Mouse (Mus musculus) embryo, embryonic 11 days (tissue): ENCODE measurements around the gene Zcchc17.

Experiments used
- DNase-seq: peaks from one replicate; pipeline ENCODE4 v3.0.0-alpha.2; 2015

Zcchc17 gene

GRCm38 (mm10) chr4:130282856-130283255 is 76.9 kb downstream of the Zcchc17 start:
- no peak for DNase-seq

GRCm38 (mm10) chr4:130279105-130279504 is 80.6 kb downstream of the Zcchc17 start, which contains the start of gene Serinc2:
Gene Serinc2 (minus strand): TSS chr4:130279205.
- DNase-seq, result no peak

DNA sequence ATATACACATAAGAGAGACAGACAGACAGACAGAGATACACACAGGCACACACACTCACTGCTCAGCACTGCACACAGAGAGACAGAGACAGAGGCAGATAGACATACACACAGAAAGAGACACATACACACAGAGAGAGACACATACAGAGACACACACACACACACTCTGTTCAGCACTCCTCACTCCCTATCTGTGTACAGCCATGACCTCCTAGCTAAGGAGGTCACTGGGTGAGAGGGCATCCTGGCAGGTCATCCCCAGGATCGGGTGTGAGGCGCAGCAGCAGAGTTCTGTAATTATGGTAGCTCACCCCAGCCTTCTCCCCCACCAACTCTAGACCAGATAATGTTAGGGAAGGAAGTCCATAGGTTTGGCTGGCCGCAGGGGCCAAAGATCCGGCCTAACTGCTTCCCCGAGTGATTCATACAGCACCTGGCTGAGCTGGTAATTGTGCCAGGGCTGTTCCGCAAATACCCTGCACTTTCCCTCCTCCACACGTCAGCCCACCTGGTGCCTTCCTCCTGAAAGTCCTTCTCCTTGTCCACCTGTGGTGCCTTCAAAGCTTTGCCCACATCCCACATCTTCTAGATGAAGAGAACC is 83.1 kb downstream of the Zcchc17 start:
- DNase-seq, result no peak

DNA sequence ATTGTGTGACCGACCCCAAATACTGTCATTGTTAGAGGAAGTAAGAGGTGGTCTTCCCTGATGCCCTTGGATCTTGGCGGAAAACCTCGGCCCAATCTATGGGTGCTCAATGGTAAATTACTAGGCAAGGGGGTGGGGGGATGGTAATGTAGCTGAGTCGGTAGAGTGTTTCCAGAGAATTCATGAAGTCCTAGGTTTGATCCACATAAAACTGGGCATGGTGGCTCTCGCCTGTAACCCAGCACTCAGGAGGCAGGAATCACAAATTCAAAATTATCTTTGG is 84.0 kb downstream of the Zcchc17 start:
- no peak for DNase-seq

GRCm38 (mm10) chr4:130275016-130275822 is 84.5 kb downstream of the Zcchc17 start:
- DNase-seq, result peak; percentile 71

- peak; percentile 80 for DNase-seq
Measured at GRCm38 (mm10) chr4:130274346-130275015, 85.3 kb downstream of the Zcchc17 start.

DNA sequence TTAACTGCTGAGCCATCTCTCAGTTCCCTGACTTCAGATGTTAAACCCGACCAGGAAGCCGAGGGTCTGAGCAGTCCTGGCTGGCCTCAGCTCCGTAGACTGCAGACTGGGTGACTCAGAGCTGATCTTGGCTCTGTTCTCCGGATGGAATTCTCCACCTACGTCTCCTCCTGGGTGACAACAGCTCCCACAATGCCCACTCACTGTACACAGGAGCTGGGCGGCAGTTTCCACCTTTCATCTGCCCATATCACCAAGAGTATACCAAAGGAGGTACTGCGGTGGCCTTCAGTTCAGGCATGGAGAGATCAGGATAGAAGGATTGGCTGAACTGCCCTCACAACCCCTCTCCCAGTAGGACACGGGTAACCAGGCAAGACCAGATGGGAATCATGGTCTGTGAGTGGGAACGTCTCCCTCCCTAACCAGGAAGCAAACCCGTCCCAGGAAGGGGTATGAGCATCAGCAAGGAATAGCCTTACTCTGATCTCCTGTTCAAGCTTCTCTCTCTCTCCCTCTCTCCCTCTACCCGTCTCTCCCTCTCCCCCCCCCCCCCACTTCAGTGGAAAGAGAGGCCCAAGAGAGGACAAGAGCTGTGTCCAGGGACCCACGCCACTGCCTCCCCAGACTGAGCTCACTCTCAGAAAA is 85.9 kb downstream of the Zcchc17 start:
- DNase-seq, result peak; percentile 45

GRCm38 (mm10) chr4:130270611-130271347 is 89.0 kb downstream of the Zcchc17 start:
- DNase-seq, result no peak

DNA sequence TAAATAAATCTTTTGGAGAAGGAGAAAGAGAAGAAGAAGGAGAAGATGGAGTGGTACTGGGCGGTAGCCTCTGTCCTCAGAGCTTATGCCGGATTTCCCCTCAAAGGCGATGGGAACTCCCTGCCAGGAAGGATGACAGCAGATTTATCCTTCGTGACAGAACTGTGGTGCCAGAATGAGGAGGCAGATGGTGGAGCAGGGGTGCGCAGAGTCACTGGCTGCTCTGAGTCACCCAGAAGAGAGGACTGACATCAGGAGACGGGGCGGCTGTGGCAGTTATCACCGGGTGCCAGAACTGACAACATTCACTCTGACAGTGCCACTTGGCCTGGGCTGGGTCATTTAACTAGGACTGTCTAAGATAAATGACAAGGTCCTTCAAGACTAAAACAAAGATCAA is 89.7 kb downstream of the Zcchc17 start:
- DNase-seq, result no peak

DNA sequence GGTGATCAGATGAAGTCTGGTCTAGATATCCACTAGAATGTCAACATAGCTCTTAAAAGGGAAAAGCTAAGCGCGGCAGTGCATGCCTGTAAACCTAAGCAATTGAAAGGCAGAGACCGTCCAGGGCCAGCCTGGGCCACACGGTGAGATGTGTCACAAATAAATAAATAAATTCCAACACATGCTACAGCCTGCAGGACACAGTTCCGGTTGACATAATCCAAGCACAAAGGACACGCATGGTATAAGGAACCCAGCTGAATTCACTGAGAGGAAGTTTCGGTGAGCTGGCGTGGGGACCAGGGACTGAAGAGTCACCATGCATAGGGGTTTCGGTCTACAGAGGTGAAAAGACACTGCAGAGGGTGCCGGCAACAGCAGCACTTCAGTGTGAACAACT is 91.0 kb downstream of the Zcchc17 start:
- DNase-seq, result no peak

GRCm38 (mm10) chr4:130267069-130267468 is 92.7 kb downstream of the Zcchc17 start:
- peak; percentile 9 for DNase-seq

GRCm38 (mm10) chr4:130266601-130267000 is 93.1 kb downstream of the Zcchc17 start:
- DNase-seq, result peak; percentile 26
